Mouse (Mus musculus): Measurements from ENCODE around the gene Rpl37a.
A peak's percentile ranks its signal among the peaks of the same experiment; 100 is the strongest.

Gene Rpl37a

GRCm38 (mm10) chr1:72722646-72723045 lies 11.6 kb downstream of the Rpl37a start:
- no peak for TF ChIP-seq GATA4 (IDR thresholded peaks at IDR 0.05; ENCODE audit: insufficient replicate concordance, low read length)

GRCm38 (mm10) chr1:72724354-72724753 lies 13.3 kb downstream of the Rpl37a start:
- TF ChIP-seq GATA4 (IDR thresholded peaks at IDR 0.05; ENCODE audit: insufficient replicate concordance, low read length): no peak

GRCm38 (mm10) chr1:72725941-72726340 lies 14.9 kb downstream of the Rpl37a start:
- TF ChIP-seq GATA4 (IDR thresholded peaks at IDR 0.05; ENCODE audit: insufficient replicate concordance, low read length): no peak

- TF ChIP-seq GATA4 (IDR thresholded peaks at IDR 0.05; ENCODE audit: insufficient replicate concordance, low read length): no peak
These were observed 17.7 kb downstream of the Rpl37a start for GRCm38 (mm10) chr1:72728781-72729180.

GRCm38 (mm10) chr1:72730126-72730525 lies 19.0 kb downstream of the Rpl37a start:
- TF ChIP-seq GATA4 (IDR thresholded peaks at IDR 0.05; ENCODE audit: insufficient replicate concordance, low read length): no peak

GRCm38 (mm10) chr1:72733191-72733691 lies 22.2 kb downstream of the Rpl37a start:
- no peak for TF ChIP-seq GATA4 (IDR thresholded peaks at IDR 0.05; ENCODE audit: insufficient replicate concordance, low read length)

GRCm38 (mm10) chr1:72736397-72737125 lies 25.5 kb downstream of the Rpl37a start:
- no peak for TF ChIP-seq GATA4 (IDR thresholded peaks at IDR 0.05; ENCODE audit: insufficient replicate concordance, low read length)

- no peak for TF ChIP-seq GATA4 (IDR thresholded peaks at IDR 0.05; ENCODE audit: insufficient replicate concordance, low read length)
These were observed 28.0 kb downstream of the Rpl37a start for GRCm38 (mm10) chr1:72738946-72739680.

- no peak for TF ChIP-seq GATA4 (IDR thresholded peaks at IDR 0.05; ENCODE audit: insufficient replicate concordance, low read length)
These were observed 28.6 kb downstream of the Rpl37a start for GRCm38 (mm10) chr1:72739681-72740063.

- TF ChIP-seq GATA4 (IDR thresholded peaks at IDR 0.05; ENCODE audit: insufficient replicate concordance, low read length): no peak
These were observed 30.3 kb downstream of the Rpl37a start for GRCm38 (mm10) chr1:72741406-72741805.

- TF ChIP-seq GATA4 (IDR thresholded peaks at IDR 0.05; ENCODE audit: insufficient replicate concordance, low read length): no peak
These were observed 33.9 kb downstream of the Rpl37a start for GRCm38 (mm10) chr1:72744816-72745506.

- TF ChIP-seq GATA4 (IDR thresholded peaks at IDR 0.05; ENCODE audit: insufficient replicate concordance, low read length): no peak
These were observed 35.3 kb downstream of the Rpl37a start for GRCm38 (mm10) chr1:72746382-72746781.

- peak; percentile 53; the same call in 1 of the 2 replicates for TF ChIP-seq GATA4 (IDR thresholded peaks at IDR 0.05; ENCODE audit: insufficient replicate concordance, low read length)
These were observed 40.3 kb downstream of the Rpl37a start for GRCm38 (mm10) chr1:72751371-72751781.

- TF ChIP-seq GATA4 (IDR thresholded peaks at IDR 0.05; ENCODE audit: insufficient replicate concordance, low read length): no peak
These were observed 42.1 kb downstream of the Rpl37a start for GRCm38 (mm10) chr1:72753211-72753610.

GRCm38 (mm10) chr1:72755227-72755626 lies 44.1 kb downstream of the Rpl37a start:
- no peak for TF ChIP-seq GATA4 (IDR thresholded peaks at IDR 0.05; ENCODE audit: insufficient replicate concordance, low read length)

- TF ChIP-seq GATA4 (IDR thresholded peaks at IDR 0.05; ENCODE audit: insufficient replicate concordance, low read length): no peak
These were observed 44.7 kb downstream of the Rpl37a start for GRCm38 (mm10) chr1:72755801-72756200.

All from liver, adult (tissue).